Mouse (Mus musculus) midbrain, postnatal 0 days (tissue): ENCODE measurements around the gene Med27. TPM values are rescaled to one million over a fixed set of nuclear protein-coding genes. Genes with fewer than 3 reads are reported as not detected.

Experiments
- ATAC-seq: fragments of 200-750 bp; cut with Nextera tagmentation; 2 replicates; pipeline ENCODE4 v1.8.0; 2017; ENCODE audit warnings: moderate number of reproducible peaks, mild to moderate bottlenecking, moderate TSS enrichment, moderate library complexity; ENCODE audit not compliant: low FRiP score
- DNase-seq: peaks from one replicate; pipeline ENCODE4 v3.0.0-alpha.2; 2015; ENCODE audit warnings: low spot score
- H3K27ac ChIP-seq: fragments of 300-500 bp; sonication (generic); 2 replicates; pipeline ENCODE4 v1.5.1; 2014; ENCODE audit warnings: low read depth, mild to moderate bottlenecking, low read length, mixed read lengths
- H3K27me3 ChIP-seq: fragments of 300-500 bp; sonication (generic); 2 replicates; pipeline ENCODE4 v1.6.1; 2014; ENCODE audit warnings: low read length, control low read depth, mixed read lengths; ENCODE audit not compliant: insufficient read depth
- H3K36me3 ChIP-seq: fragments of 300-500 bp; sonication (generic); 2 replicates; pipeline ENCODE4 v1.6.1; 2014; ENCODE audit warnings: low read length, control low read depth, mixed read lengths; ENCODE audit not compliant: insufficient read depth
- H3K4me1 ChIP-seq: fragments of 300-500 bp; sonication (generic); 2 replicates; pipeline ENCODE4 v1.6.1; 2014; ENCODE audit warnings: mild to moderate bottlenecking, control low read depth, antibody characterized with exemption, low read length, mixed read lengths; ENCODE audit not compliant: insufficient read depth
- H3K4me2 ChIP-seq: fragments of 300-500 bp; sonication (generic); 2 replicates; pipeline ENCODE4 v1.6.1; 2014; ENCODE audit warnings: low read depth, mild to moderate bottlenecking, low read length, mixed read lengths; ENCODE audit not compliant: poor library complexity, severe bottlenecking
- H3K4me3 ChIP-seq: fragments of 300-500 bp; sonication (generic); 2 replicates; pipeline ENCODE4 v1.5.1; 2014; ENCODE audit warnings: low read depth, mild to moderate bottlenecking, low read length, moderate library complexity
- H3K9ac ChIP-seq: fragments of 300-500 bp; sonication (generic); replicated peaks from 2 replicates; pipeline ENCODE4 v1.6.1; 2014; ENCODE audit warnings: mild to moderate bottlenecking, low read length, moderate library complexity, mixed read lengths; ENCODE audit not compliant: poor library complexity, severe bottlenecking
- H3K9me3 ChIP-seq: fragments of 300-500 bp; sonication (generic); 2 replicates; pipeline ENCODE4 v1.6.1; 2016; ENCODE audit warnings: low read length, control low read depth
- CTCF ChIP-seq: IDR thresholded peaks from 2 replicates; pipeline ENCODE4 v1.5.1; 2016; ENCODE audit warnings: antibody characterized with exemption, mild to moderate bottlenecking
- WGBS: fragments of 180-500 bp; shearing (Covaris S2); extraction: QIAGEN DNeasy Blood & Tissue Kit; methylation state at CpG from one replicate; pipeline ENCODE4 v1.1.7; 2014; 5-methylcytosine and 5-hydroxymethylcytosine counted together
- polyA plus RNA-seq: library from polyadenylated mRNA; unstranded; fragments of >200 nt; fragmentation: Nextera tagmentation; extraction: Ambion mirVana; gene quantifications from 2 replicates; pipeline ENCODE4 v1.2.1, GENCODE M21; 2015
- total RNA-seq: library from RNA; depleted of rRNA; stranded (reverse); fragments of >200 nt; gene quantifications from 2 replicates; pipeline ENCODE4 v1.2.3, GENCODE M21; 2014

The Med27 gene
- total and polyA plus RNA-seq, 2 experiments from 2014 or later: 58.0 to 65.0 TPM

DNA sequence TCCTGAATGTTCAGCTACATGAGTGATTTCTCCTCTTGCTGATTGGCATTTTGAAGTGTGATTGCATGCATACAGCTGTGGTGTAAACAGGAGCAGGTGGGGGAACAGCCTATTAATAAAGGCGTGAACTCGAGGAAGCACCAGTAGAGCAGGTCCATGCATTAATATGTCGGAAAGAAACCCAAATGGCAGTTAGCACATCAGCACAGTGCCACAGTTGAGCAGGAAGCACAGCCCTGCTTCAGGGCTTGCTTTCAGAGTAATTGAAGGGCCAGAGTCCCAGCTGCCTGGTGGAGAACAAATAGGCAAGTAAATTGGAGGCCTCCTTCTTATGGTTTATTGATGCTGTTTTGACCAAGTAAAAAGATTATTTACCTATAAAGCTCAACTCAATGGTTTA, 60.7 kb downstream of the Med27 start:
- no peak overlapping the region for H3K4me3 ChIP-seq
- H3K27me3 ChIP-seq: no peaks in the 10 kb centered on the region
- no peak overlapping the region for H3K9ac ChIP-seq
- H3K36me3 ChIP-seq: no peaks in the 10 kb centered on the region
- WGBS: 53% methylated on average over 3 of the region's 3 CpGs
- ATAC-seq: no peak
- H3K4me2 ChIP-seq: no peak overlapping the region
- H3K4me1 ChIP-seq: 0 out of 2 replicates have a peak, but pooled peaks cover 3% of the 10 kb centered on the region
- TF ChIP-seq CTCF: no peak
- no peak overlapping the region for H3K27ac ChIP-seq
- H3K9me3 ChIP-seq: no peaks in the 10 kb centered on the region
- DNase-seq: no peak

DNA sequence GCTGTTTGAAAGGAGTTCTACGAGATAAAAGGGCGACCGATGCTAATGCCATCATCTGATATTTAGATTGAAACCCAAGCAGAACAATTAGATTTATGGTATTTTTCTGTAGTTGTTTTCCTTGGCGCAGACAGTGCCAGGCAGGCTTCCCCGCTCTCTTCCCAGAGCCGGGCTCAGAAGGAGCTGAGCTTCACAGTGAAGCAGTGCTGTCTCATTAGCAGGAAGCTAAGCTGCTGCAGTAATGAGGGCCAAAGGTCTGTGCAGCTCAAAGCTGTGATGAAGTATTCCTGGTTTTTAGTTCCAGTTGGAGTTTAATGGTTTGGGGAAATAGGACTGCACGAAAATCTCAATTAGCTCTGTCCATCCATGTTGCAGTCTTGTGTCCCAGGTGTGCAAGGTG, 61.1 kb downstream of the Med27 start:
- Histone ChIP-seq H3K27ac (no peak overlapping the region), H3K9ac (no peak overlapping the region), H3K9me3 (no peaks in the 10 kb centered on the region), H3K27me3 (no peaks in the 10 kb centered on the region), H3K36me3 (no peaks in the 10 kb centered on the region), H3K4me2 (no peak overlapping the region), H3K4me3 (no peak overlapping the region), H3K4me1 (0 out of 2 replicates have a peak, but pooled peaks cover 3% of the 10 kb centered on the region)
- WGBS: 56% methylated on average over 7 of the region's 7 CpGs
- no peak for TF ChIP-seq CTCF
- DNase-seq (peak; percentile 40), ATAC-seq (no peak)

DNA sequence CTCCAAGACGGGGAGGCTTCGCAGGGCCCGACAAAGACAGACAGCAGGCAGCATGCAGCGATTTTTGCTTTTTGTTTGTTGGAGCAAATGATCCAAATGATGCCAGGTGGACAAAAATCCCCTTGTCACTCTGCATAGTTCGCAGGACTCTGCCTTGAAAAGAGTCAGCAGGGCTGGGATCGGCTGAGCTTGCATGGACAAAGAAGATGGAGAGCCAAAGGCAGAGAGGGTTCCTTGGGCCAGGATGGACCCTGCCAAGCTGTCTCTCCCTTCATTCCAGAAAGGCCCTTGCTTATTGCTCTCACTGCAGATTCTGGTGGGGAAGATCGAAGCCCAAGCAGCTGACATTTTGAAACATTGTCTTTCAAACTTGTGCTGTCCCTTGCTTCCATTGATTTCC, 64.3 kb downstream of the Med27 start:
- H3K27me3 ChIP-seq: no peaks in the 10 kb centered on the region
- H3K27ac ChIP-seq: no peak overlapping the region
- no peak for TF ChIP-seq CTCF
- no peak overlapping the region for H3K9ac ChIP-seq
- H3K4me2 ChIP-seq: no peak overlapping the region
- DNase-seq (no peak), ATAC-seq (no peak)
- no peaks in the 10 kb centered on the region for H3K9me3 ChIP-seq
- WGBS: 77% methylated on average over 7 of the region's 7 CpGs
- H3K4me3 ChIP-seq: no peak overlapping the region
- no peaks in the 10 kb centered on the region for H3K36me3 ChIP-seq
- H3K4me1 ChIP-seq: 0 out of 2 replicates have a peak, but pooled peaks cover 3% of the 10 kb centered on the region

DNA sequence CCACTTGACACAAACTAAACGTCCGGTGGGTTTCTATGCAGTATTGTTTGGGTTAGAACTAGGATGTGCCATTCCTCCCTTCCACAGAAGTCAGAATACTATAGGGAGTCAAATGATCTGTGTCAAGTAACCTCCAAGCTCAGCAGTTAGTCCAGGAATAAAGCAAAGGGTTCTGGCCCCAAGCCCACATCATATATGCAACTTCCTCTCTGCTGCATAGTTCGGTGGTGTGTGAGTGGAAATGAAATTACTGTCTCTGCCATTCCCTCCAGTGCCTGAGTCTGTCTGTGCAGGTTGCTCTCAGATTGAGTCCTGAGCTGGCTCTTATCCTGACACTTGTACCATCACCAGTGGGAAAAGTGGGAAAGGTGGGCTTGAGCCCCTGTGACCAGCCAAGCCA, 65.8 kb downstream of the Med27 start:
- TF ChIP-seq CTCF: no peak
- H3K4me3 ChIP-seq: no peak overlapping the region
- 65% methylated on average over 3 of the region's 3 CpGs for WGBS
- H3K9ac ChIP-seq: no peak overlapping the region
- DNase-seq (no peak), ATAC-seq (no peak)
- 0 out of 2 replicates have a peak, but pooled peaks cover 3% of the 10 kb centered on the region for H3K4me1 ChIP-seq
- H3K9me3 ChIP-seq: no peaks in the 10 kb centered on the region
- H3K36me3 ChIP-seq: no peaks in the 10 kb centered on the region
- no peak overlapping the region for H3K27ac ChIP-seq
- H3K4me2 ChIP-seq: no peak overlapping the region
- H3K27me3 ChIP-seq: no peaks in the 10 kb centered on the region

DNA sequence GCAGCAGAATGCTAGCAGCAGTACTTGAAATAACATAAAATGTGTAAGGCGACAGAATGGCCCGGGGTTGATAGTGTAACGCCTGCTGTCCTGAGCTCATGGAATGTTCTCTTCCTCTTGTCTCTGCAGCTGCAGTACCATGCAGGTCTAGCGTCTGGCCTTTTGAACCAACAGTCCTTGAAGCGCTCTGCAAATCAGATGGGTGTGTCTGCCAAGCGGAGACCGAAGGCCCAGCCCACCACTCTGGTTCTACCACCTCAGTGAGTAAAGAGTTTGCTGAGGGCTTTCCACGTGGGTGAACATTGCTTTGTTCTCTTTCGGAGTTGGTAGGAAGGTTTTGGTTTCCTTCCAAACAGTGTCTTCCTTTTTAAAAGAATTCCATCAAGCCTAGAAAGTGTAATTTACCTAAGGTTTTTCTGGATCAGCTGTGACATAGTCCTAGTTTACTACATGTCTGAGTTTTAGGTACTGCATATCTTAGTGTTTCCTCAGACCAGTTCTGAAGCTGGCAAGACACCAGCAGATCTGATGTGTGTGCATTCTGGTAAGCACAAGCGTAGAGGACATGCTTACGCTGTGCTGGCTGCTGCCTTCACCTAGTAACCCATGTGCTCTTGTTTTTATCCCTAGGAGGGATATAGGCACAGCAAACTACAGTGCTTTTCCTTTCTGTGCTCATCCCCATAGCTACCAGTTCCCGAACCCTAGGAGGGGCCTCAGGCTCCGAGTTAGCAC, 66.8 kb downstream of the Med27 start:
- Histone ChIP-seq H3K9me3 (no peaks in the 10 kb centered on the region), H3K27me3 (no peaks in the 10 kb centered on the region), H3K27ac (no peak overlapping the region), H3K4me3 (no peak overlapping the region), H3K4me2 (no peak overlapping the region), H3K9ac (no peak overlapping the region), H3K4me1 (0 out of 2 replicates have a peak, but pooled peaks cover 3% of the 10 kb centered on the region), H3K36me3 (no peaks in the 10 kb centered on the region)
- TF ChIP-seq CTCF: no peak
- DNase-seq: no peak
- 62% methylated on average over 13 of the region's 13 CpGs for WGBS
- no peak for ATAC-seq

DNA sequence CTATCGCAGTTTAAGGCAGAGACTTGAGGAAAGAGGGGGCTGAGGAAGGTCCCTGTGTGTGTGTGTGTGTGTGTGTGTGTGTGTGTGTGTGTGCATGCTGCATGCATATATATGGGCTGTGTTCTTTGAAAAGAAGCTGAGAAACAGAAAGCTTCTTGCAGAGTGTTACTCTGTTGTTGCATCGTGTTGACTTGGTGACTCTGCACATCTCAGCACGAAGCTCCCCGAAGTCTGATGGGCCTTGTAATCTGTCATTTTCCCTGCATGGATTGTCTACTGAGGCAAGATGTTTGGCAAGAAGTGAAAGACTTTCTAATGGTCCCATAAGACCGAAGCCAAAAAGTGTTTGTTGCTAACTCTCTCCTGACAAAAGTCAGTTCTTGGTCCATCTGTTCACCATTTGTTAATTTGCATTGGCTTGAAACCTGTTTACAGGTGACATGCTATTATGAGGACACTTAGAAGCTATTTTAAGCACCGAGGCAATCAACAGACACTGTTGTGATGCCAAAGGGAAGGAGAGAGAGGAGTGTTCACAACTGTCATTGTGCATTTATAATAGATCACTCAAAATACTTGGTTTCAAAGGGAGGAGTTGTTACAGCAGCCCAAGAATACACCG, 68.3 kb downstream of the Med27 start:
- no peak for TF ChIP-seq CTCF
- Histone ChIP-seq H3K4me1 (0 out of 2 replicates have a peak, but pooled peaks cover 3% of the 10 kb centered on the region), H3K4me3 (no peak overlapping the region), H3K9ac (no peak overlapping the region), H3K36me3 (no peaks in the 10 kb centered on the region), H3K27ac (no peak overlapping the region), H3K4me2 (no peak overlapping the region), H3K27me3 (no peaks in the 10 kb centered on the region), H3K9me3 (no peaks in the 10 kb centered on the region)
- peak; percentile 44 for DNase-seq
- ATAC-seq: no peak
- 83% methylated on average over 7 of the region's 7 CpGs for WGBS
